Mouse (Mus musculus): Measurements from ENCODE around the gene Parp16.

- TF ChIP-seq ZKSCAN1 (IDR thresholded peaks at IDR 0.05; ENCODE audit: borderline replicate concordance, low read depth, low read length) (no peak), CTCF (conservative IDR thresholded peaks at IDR 0.05 in 1 of 2, IDR thresholded peaks at IDR 0.05 in 1 of 2; ENCODE audit: low read depth in 2 of 2, low read length in 2 of 2) (no peak), IRF4 (IDR thresholded peaks at IDR 0.05; ENCODE audit: low read depth, low read length) (no peak), E2F4 (IDR thresholded peaks at IDR 0.05; ENCODE audit: insufficient replicate concordance, low read depth, low read length) (no peak), MEF2A (IDR thresholded peaks at IDR 0.05; ENCODE audit: borderline replicate concordance, low read depth, low read length) (no peak), CHD1 (IDR thresholded peaks at IDR 0.05; ENCODE audit: low read depth, low read length) (no peak)
These were observed 22.5 kb downstream of the Parp16 start for GRCm38 (mm10) chr9:65217661-65218060.
